Mouse (Mus musculus) urinary bladder, adult 18-20 months (tissue): ENCODE measurements around the gene 1700001J03Rik.
"Not testable (repeated sequence)": the region's sequence is repeated elsewhere in the genome, so short reads cannot be mapped to it uniquely, and the experiment has no call there.

ENCODE experiments used
- DNase-seq, 2 experiments: peaks; one replicate each; pipeline ENCODE4 v3.0.0; 2022; ENCODE audit warnings: low spot score in 2 of 2, mixed read lengths in 2 of 2

The 1700001J03Rik gene

GRCm38 (mm10) chr5:146185204-146185603 lies at the start of gene 1700001J03Rik:
Gene 1700001J03Rik, minus strand, starts transcription at chr5:146185304.
- not testable (repeated sequence) for DNase-seq

GRCm38 (mm10) chr5:146234336-146234735 lies 49.2 kb upstream of the 1700001J03Rik start:
- DNase-seq: no peak

- no peak for DNase-seq
These were observed 47.7 kb upstream of the 1700001J03Rik start for GRCm38 (mm10) chr5:146232816-146233215.

GRCm38 (mm10) chr5:146232056-146232675 lies 47.1 kb upstream of the 1700001J03Rik start:
- DNase-seq: no peak

- peak in 1 of 2 experiments; percentile 50 for DNase-seq
These were observed 46.5 kb upstream of the 1700001J03Rik start for GRCm38 (mm10) chr5:146231655-146231996.

- peak; percentile 88 to 94 for DNase-seq
These were observed 46.0 kb upstream of the 1700001J03Rik start, which contains the start of gene Cdk8 for GRCm38 (mm10) chr5:146230864-146231654. Gene Cdk8, plus strand, starts transcription at chr5:146231230.

- DNase-seq: no peak
These were observed 45.0 kb upstream of the 1700001J03Rik start for GRCm38 (mm10) chr5:146229869-146230650.

- no peak for DNase-seq
These were observed 42.4 kb upstream of the 1700001J03Rik start for GRCm38 (mm10) chr5:146227496-146227895.

- DNase-seq: no peak
These were observed 38.7 kb upstream of the 1700001J03Rik start for GRCm38 (mm10) chr5:146223786-146224185.

- no peak for DNase-seq
These were observed 36.6 kb upstream of the 1700001J03Rik start for GRCm38 (mm10) chr5:146221722-146222121.

- DNase-seq: peak; percentile 80 to 92
These were observed 36.0 kb upstream of the 1700001J03Rik start, which contains the start of gene Rnf6 for GRCm38 (mm10) chr5:146220879-146221714. Gene Rnf6, minus strand, starts transcription at chr5:146221555.

- no peak for DNase-seq
These were observed 35.4 kb upstream of the 1700001J03Rik start for GRCm38 (mm10) chr5:146220501-146220878.

GRCm38 (mm10) chr5:146205537-146205936 lies 20.4 kb upstream of the 1700001J03Rik start:
- no peak for DNase-seq

GRCm38 (mm10) chr5:146203921-146204320 lies 18.8 kb upstream of the 1700001J03Rik start:
- no peak for DNase-seq

- DNase-seq: no peak
These were observed 15.5 kb upstream of the 1700001J03Rik start for GRCm38 (mm10) chr5:146200580-146200979.

GRCm38 (mm10) chr5:146199540-146199939 lies 14.4 kb upstream of the 1700001J03Rik start:
- no peak for DNase-seq

GRCm38 (mm10) chr5:146199073-146199472 lies 14.0 kb upstream of the 1700001J03Rik start:
- no peak for DNase-seq

- no peak for DNase-seq
These were observed 8.3 kb upstream of the 1700001J03Rik start for GRCm38 (mm10) chr5:146193360-146193759.

- DNase-seq: no peak
These were observed 5.6 kb upstream of the 1700001J03Rik start for GRCm38 (mm10) chr5:146190501-146191269.

- no peak for DNase-seq
These were observed 5.0 kb upstream of the 1700001J03Rik start for GRCm38 (mm10) chr5:146190093-146190492.
